Mouse (Mus musculus): ENCODE measurements around the gene Rapgef3. TPM values are rescaled to one million over a fixed set of nuclear protein-coding genes. Genes with fewer than 3 reads are reported as not detected.

The Rapgef3 gene
- polyA plus RNA-seq, 1 experiment = 0.05 TPM

DNA sequence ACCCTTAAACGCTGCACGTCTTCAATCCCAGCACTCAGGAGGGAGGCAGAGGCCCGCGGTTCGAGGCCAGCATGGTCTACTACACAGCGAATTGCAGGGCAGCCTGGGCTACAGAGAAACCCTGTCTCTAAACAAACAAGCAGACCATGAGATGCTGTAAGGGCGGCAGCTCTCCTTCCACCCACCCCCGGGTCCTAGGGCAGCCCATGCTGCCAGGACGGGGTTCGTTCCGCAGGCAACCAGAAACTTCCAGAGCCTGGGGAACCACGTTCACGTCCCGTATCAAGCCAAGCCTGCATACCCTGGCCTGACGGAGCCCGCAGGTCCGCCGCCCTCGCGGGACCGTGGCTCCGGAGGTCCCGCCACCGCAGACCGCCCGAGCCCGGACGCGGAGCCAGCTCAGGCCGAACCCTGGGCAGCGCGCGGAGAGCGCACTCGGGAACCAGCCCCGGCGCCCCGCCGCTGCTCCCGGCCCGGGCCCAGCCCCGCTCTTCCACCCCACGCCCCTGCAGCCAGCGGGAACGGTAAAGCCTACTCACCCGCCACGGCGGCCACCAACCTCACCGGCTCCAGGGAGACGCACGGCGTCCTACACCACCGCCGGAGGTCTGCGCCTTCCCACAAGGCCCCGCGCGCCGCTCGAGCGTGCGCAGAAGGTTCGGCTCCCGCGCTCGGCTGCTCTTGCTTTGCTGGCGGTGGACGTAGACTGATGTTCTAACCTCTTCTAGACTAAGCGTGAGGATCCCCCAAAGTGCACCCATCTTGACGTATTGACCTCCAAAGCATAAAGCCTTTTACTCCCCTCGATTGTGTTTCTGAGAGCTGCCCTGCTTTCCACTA, 62.3 kb downstream of the Rapgef3 start, which contains the start of gene Rpap3:
Gene Rpap3 (minus strand): TSS at position 615 of the 840 bp plus-strand sequence.
- TF ChIP-seq GATA1 (IDR thresholded peaks at IDR 0.05; ENCODE audit: low read length) = no peak

DNA sequence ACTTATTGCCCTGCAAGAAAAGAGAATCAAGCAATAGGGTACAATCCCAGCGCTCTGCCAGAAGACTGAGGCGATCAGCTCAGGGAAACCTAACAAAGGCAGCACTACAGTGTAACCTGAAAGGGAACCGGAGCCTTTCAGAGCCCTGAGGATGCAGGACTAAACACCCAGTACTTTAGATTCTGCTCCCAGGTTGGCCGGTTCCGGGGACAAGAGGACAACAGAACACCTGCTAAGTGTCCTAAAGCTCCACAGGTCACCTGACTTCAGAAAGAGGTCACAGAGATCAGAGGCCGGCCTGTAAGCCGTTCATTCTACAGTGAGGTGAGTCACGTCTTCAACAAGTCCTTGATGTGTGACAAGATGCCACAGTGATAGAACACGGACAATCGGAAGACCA, 71.2 kb downstream of the Rapgef3 start:
- TF ChIP-seq GATA1 (IDR thresholded peaks at IDR 0.05; ENCODE audit: low read length) = no peak

Other genes starting within 250 kb of the Rapgef3 start
- gene Rpap3, start 62.1 kb downstream of the Rapgef3 start, polyA plus RNA-seq (2012) = 22.2 and 22.8 TPM in 2 replicates
- not detected in 2 replicates for gene Endou, start 36.6 kb downstream of the Rapgef3 start, polyA plus RNA-seq (2012)
- 160 and 171 TPM in 2 replicates for gene Slc48a1, start 10.5 kb upstream of the Rapgef3 start, polyA plus RNA-seq (2012)
- 128 and 174 TPM in 2 replicates for gene Hdac7, start 76.5 kb upstream of the Rapgef3 start, polyA plus RNA-seq (2012)
- gene Vdr, start 142.7 kb upstream of the Rapgef3 start, polyA plus RNA-seq (2012) = not detected in 2 replicates
- gene Tmem106c, start 196.2 kb upstream of the Rapgef3 start, polyA plus RNA-seq (2012) = 15.5 and 21.5 TPM in 2 replicates
- gene Col2a1, start 236.7 kb upstream of the Rapgef3 start, polyA plus RNA-seq (2012) = 0.03 and 0.05 TPM in 2 replicates

Measured in G1E-ER4 (cell line).